Mouse (Mus musculus) heart, adult 11 months (tissue): Measurements from ENCODE around the gene Vmn1r201.

Experiments used
- DNase-seq: peaks from one replicate; pipeline ENCODE4 v3.0.0; 2022

Vmn1r201 gene

GRCm38 (mm10) chr13:22471623-22472022 lies at the start of gene Vmn1r201:
Vmn1r201 (plus strand) TSS chr13:22471923.
- DNase-seq: no peak

DNA sequence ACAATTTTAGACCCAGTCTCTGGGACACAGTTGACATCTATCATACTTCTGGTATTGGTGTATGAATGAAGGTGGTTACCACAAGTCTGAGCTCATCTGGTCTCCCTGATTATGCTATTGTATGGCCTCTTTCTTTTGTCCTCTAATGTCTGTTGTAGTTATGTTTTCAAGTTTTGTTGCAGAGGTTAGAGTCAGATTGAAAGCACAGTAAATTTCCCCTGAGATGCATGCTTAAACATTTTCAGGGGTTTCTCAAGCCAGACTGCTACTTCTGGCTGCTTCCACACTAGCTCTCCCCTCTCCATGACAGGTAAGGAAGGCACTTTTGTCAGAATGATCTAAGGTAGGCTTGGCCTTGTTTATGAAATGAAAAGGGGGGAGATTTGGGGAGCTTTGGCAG lies 16.6 kb upstream of the Vmn1r201 start:
- DNase-seq: no peak

DNA sequence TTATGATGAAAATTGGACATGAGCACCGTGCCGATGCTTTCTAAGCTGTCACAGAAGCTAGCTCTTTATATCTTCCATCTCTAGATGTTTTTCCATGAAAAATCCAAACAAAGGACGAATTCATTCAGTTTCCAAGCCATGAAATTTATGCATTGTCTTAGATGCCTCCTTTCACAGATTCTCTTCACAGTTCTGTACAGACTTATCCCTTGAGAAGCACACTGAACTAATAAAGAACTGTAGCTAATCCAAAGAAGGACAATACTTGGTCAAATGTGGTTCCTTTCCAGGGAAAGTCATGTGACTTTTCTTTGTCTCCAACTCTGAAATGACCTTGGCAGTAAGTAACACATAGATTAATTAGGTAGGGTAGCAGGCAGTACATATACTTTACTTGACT lies 30.7 kb downstream of the Vmn1r201 start:
- DNase-seq: no peak

DNA sequence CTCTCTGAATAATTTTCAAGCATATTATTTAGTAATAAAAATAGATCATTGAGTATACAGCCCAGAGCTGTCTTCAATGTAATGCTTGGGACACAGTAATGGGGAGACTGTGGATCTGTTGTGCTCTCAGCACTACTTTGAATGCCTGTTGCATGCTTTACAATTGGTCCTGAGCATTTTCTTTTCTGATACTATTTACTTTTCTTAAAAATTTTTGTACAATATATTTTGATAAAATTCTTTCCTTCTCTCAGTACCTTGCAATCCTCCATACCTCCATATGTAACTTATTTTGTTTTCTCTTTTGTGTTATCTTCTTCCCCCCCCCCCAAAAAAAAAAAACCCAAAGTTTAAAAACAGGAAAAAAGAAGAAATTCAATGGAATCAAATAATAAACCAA lies 33.6 kb downstream of the Vmn1r201 start, which contains the start of gene Vmn1r202:
Gene Vmn1r202 (minus strand): TSS at position 101 of the 400 bp plus-strand sequence.
- DNase-seq: no peak

DNA sequence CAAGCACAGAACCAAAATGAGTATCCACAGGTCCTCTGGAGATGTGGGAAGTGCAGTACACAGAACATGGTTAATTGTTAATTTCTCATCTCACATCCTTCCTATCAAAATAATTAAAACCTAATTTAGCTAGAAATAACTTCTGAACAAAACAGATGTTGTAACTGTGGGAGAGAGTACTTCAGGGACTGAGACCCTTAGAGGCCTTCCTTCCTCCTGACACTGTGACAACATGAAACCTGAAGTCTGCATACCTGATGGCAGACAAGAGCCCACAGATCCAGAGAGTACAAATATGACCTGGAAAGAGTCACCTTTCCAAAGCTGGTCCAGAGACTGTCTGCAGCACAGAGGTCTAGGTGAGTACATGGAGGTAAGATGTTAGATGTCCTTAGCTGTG lies 46.1 kb downstream of the Vmn1r201 start, which contains the start of gene Vmn1r203:
Gene Vmn1r203 (plus strand): TSS at position 301 of the 400 bp plus-strand sequence.
- DNase-seq: no peak
